Comparison of ENCODE assay signal across 14 mouse cellular contexts in the genomic region with DNA sequence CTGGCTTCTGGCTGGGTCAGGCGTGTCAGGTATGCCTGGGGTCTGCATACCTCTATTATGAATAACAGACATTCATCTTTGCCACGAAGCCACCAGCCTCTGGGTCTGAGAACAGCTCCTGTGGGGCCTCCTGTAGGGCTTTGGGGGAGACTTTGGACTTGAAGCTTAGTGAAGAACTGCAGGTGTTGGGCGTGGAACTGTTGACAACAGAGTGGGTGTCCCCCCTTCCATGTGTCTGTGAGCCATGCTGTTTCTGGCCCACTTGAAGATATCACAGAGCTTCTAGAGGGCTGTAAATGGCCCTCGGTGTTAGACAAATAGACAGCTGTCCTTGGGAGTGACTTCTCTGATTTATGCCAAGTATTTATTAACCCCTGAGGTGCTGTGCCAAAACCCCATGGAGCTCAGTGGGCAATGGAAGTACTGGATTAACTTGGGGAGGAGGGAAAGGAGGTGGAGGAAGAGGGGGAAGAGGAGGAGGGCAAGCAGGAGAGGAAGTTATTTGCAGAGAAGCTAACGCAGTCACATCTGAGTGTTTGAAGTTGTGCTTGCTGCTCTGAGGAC.
"Had no signal": no experiment of that assay in that cellular context is flagged by ENCODE, and none has a peak within 500 bp of the region (broad histone marks: within the 10 kb centered on the region; RNA-seq: fewer than 3 reads in every experiment).

No protein-coding gene starts in this region.

- H3K9me3 ChIP-seq: midbrain, embryonic 12.5 days; midbrain, embryonic 15.5 days; neural tube, embryonic 12.5 days had no signal

- H3K4me2 ChIP-seq: lung, embryonic 14.5 days; midbrain, embryonic 12.5 days; midbrain, embryonic 15.5 days; neural tube, embryonic 12.5 days had no signal

- H3K27me3 ChIP-seq: neural tube, embryonic 12.5 days had no signal

- H3K27ac ChIP-seq: liver, embryonic 14.5 days; macrophage; midbrain, embryonic 12.5 days; midbrain, embryonic 15.5 days; neural tube, embryonic 12.5 days had no signal

- DNase-seq: lung, adult 18-20 months; lung, embryonic 14.5 days; lung, postnatal 10 days; lung, postnatal 36 days; right cerebral cortex, postnatal 14 days; spleen, adult 18-20 months; thymus, adult 18-20 months; thymus, postnatal 14 days; thymus, postnatal 36 days had no signal

- H3K36me3 ChIP-seq: midbrain, embryonic 12.5 days; midbrain, embryonic 15.5 days; neural tube, embryonic 12.5 days had no signal

- H3K9ac ChIP-seq: liver, embryonic 14.5 days; lung, embryonic 14.5 days; midbrain, embryonic 12.5 days; midbrain, embryonic 15.5 days; neural tube, embryonic 12.5 days had no signal

- H3K4me3 ChIP-seq: midbrain, embryonic 12.5 days; midbrain, embryonic 15.5 days; neural tube, embryonic 12.5 days had no signal

- ATAC-seq: midbrain, embryonic 15.5 days had no signal
